Mouse (Mus musculus): Measurements from ENCODE around the gene Gm9944. TPM values are rescaled to one million over a fixed set of nuclear protein-coding genes. Genes with fewer than 3 reads are reported as not detected.

Gm9944 gene
- polyA plus RNA-seq, 2 experiments: not detected

DNA sequence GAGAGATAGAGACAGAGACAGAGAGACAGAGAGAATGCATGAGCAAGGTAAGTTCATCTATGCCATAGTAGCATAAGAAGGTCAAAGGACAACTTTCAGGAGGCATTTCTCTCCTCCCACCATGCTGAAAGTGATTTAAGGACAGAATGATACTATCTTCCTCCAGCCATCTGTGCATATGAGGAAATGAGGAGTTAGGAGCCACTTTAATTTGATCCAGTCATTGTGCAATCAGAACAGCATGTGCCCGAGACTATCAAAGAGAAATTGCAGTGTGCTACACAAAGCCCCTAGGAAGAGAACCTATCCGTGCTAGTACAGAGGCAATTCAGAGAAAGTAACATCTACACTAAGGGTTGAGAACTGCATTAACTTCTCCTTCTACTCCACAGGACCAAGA is 4.6 kb downstream of the Gm9944 start:
- Histone ChIP-seq H3K4me1 (replicated peaks; ENCODE audit: control insufficient read depth in 2 of 2, insufficient read depth in 2 of 2, low read length in 1 of 2) (no peaks in the 10 kb centered on the region), H3K27ac (no peak overlapping the region), H3K9ac (replicated peaks) (no peak overlapping the region), H3K36me3 (replicated peaks; ENCODE audit: control insufficient read depth, insufficient read depth, low read depth) (no peaks in the 10 kb centered on the region), H3K9me3 (ENCODE audit: control insufficient read depth, low read length) (no peaks in the 10 kb centered on the region), H3K4me3 (ENCODE audit: insufficient read depth in 1 of 2, low read depth in 2 of 2, low read length in 2 of 2) (no peak overlapping the region), H3K4me2 (ENCODE audit: low read depth) (no peak overlapping the region), H3K27me3 (ENCODE audit: control insufficient read depth, insufficient read depth, low read length) (no peaks in the 10 kb centered on the region)
- no peak for TF ChIP-seq CTCF (IDR thresholded peaks at IDR 0.05; ENCODE audit: low read depth)
- no peak for TF ChIP-seq EP300 (IDR thresholded peaks at IDR 0.05; ENCODE audit: low read depth)
- WGBS (ENCODE audit: insufficient replicate concordance): 39% methylated on average over 2 of the region's 2 CpGs
- no peak for DNase-seq (ENCODE audit: low read depth in 3 of 3, low spot score in 3 of 3)
- no peak for ATAC-seq (ENCODE audit: insufficient read depth)

DNA sequence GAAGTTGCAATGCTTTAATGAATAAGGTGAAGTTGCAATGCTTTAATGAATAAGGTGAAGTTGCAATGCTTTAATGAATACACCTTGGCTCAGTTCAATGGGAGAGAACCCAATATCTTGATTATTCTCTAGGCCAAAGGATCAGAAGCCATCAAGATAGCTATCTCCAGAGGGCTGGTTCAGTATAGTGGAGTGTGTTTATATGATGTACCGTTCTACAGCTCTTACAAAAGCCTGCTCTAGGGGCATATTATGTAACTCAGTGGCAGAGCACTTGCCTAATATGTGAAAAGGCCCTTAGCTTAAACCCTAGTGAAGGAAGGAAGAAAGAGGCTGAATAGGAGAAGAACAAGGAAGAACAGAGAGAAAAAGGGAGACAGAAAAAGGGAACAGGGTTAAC is 11.5 kb downstream of the Gm9944 start:
- WGBS (ENCODE audit: insufficient replicate concordance): 44% methylated on average over 1 of the region's 1 CpGs

DNA sequence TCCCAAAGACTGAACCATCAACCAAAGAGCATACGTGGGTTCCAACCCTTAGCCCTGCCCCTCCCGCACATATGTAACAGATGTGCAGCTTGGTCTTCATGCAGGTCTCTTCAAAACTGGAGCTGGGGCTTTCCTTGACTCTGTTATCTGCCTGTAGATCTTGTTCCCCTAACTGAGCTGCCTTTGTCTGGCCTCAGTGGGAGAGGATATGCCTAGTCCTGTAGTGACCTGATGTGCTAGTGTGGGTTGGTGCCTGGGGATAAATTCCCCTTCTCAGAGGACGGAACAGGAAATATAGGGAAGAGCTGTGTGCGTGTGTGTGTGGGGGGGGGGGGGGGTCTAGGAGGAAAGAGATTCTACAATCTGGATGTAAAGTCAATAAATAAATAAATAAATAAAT is 12.0 kb downstream of the Gm9944 start:
- Histone ChIP-seq H3K4me2 (ENCODE audit: low read depth) (no peak overlapping the region), H3K9me3 (ENCODE audit: control insufficient read depth, low read length) (no peaks in the 10 kb centered on the region), H3K4me3 (ENCODE audit: insufficient read depth in 1 of 2, low read depth in 2 of 2, low read length in 2 of 2) (no peak overlapping the region), H3K27ac (no peak overlapping the region), H3K27me3 (ENCODE audit: control insufficient read depth, insufficient read depth, low read length) (no peaks in the 10 kb centered on the region), H3K36me3 (replicated peaks; ENCODE audit: control insufficient read depth, insufficient read depth, low read depth) (no peaks in the 10 kb centered on the region), H3K9ac (replicated peaks) (no peak overlapping the region), H3K4me1 (replicated peaks; ENCODE audit: control insufficient read depth in 2 of 2, insufficient read depth in 2 of 2, low read length in 1 of 2) (no peaks in the 10 kb centered on the region)
- ATAC-seq (ENCODE audit: insufficient read depth) (no peak), DNase-seq (ENCODE audit: low read depth in 3 of 3, low spot score in 3 of 3) (no peak)
- no peak for TF ChIP-seq CTCF (IDR thresholded peaks at IDR 0.05; ENCODE audit: low read depth)
- TF ChIP-seq EP300 (IDR thresholded peaks at IDR 0.05; ENCODE audit: low read depth): no peak
- WGBS (ENCODE audit: insufficient replicate concordance): 61% methylated on average over 4 of the region's 4 CpGs

More for the DNA sequence above, 11.5 kb downstream of the Gm9944 start:
- no peaks in the 10 kb centered on the region for H3K9me3 ChIP-seq (ENCODE audit: control insufficient read depth, low read length)
- H3K4me2 ChIP-seq (ENCODE audit: low read depth): no peak overlapping the region
- H3K4me1 ChIP-seq (replicated peaks; ENCODE audit: control insufficient read depth in 2 of 2, insufficient read depth in 2 of 2, low read length in 1 of 2): no peaks in the 10 kb centered on the region
- ATAC-seq (ENCODE audit: insufficient read depth) (no peak), DNase-seq (ENCODE audit: low read depth in 3 of 3, low spot score in 3 of 3) (no peak)
- no peaks in the 10 kb centered on the region for H3K27me3 ChIP-seq (ENCODE audit: control insufficient read depth, insufficient read depth, low read length)
- no peak overlapping the region for H3K27ac ChIP-seq
- no peak overlapping the region for H3K4me3 ChIP-seq (ENCODE audit: insufficient read depth in 1 of 2, low read depth in 2 of 2, low read length in 2 of 2)
- TF ChIP-seq EP300 (IDR thresholded peaks at IDR 0.05; ENCODE audit: low read depth) (no peak), CTCF (IDR thresholded peaks at IDR 0.05; ENCODE audit: low read depth) (no peak)
- no peaks in the 10 kb centered on the region for H3K36me3 ChIP-seq (replicated peaks; ENCODE audit: control insufficient read depth, insufficient read depth, low read depth)
- no peak overlapping the region for H3K9ac ChIP-seq (replicated peaks)

DNA sequence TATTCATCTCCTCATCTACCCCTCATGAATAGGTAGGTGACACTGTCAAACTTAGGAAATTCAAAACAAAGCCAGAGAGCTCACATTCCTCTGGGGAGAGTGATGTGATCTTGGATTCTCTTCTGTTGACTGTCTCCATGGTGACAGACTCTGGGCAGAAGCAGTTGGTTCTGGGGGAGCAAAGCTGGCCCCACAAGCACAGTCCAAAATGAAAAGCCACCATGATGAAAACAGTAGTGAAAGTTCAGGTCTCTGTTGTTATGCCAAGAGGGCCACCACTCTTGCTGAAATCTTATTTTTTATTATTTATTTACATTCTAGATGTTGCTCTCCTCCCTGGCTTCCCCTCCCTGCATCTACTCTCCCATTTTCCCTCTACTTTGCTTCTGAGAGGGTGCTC is 14.4 kb downstream of the Gm9944 start, which contains the start of gene 1700012P22Rik:
Gene 1700012P22Rik (minus strand): TSS at position 101 of the 400 bp plus-strand sequence.
- DNase-seq (ENCODE audit: low read depth in 3 of 3, low spot score in 3 of 3): no peak
- TF ChIP-seq EP300 (IDR thresholded peaks at IDR 0.05; ENCODE audit: low read depth): no peak
- TF ChIP-seq CTCF (IDR thresholded peaks at IDR 0.05; ENCODE audit: low read depth): no peak
- Histone ChIP-seq H3K9ac (replicated peaks) (no peak within 1 kb of the TSS), H3K27ac (no peak within 1 kb of the TSS), H3K4me3 (ENCODE audit: insufficient read depth in 1 of 2, low read depth in 2 of 2, low read length in 2 of 2) (no peak within 1 kb of the TSS), H3K9me3 (ENCODE audit: control insufficient read depth, low read length) (no peaks in the 10 kb centered on the region), H3K4me1 (replicated peaks; ENCODE audit: control insufficient read depth in 2 of 2, insufficient read depth in 2 of 2, low read length in 1 of 2) (no peaks in the 10 kb centered on the region), H3K27me3 (ENCODE audit: control insufficient read depth, insufficient read depth, low read length) (no peaks in the 10 kb centered on the region), H3K4me2 (ENCODE audit: low read depth) (no peak within 1 kb of the TSS), H3K36me3 (replicated peaks; ENCODE audit: control insufficient read depth, insufficient read depth, low read depth) (no peaks in the 10 kb centered on the region)
- ATAC-seq (ENCODE audit: insufficient read depth): no peak

DNA sequence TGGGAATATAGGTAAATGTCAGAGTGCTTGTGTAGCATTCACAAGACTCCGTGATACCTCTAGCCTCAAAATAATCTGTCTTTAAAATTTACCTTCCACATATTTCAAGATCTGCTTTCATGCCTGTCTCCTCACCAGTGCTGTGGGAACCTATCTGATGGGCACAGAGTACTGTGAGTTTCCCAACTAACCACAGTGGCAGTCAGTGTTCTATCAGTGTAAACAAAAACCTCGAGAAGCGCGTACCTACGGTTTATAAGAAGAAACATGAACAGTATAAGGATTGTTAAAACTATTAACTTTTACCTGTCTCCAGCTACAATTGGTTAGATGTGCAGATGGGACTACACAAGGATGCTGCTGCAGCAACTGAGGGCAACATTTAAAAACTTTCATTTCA is 19.9 kb downstream of the Gm9944 start:
- ATAC-seq (ENCODE audit: insufficient read depth): no peak
- Histone ChIP-seq H3K4me2 (ENCODE audit: low read depth) (no peak overlapping the region), H3K9ac (replicated peaks) (no peak overlapping the region), H3K27me3 (ENCODE audit: control insufficient read depth, insufficient read depth, low read length) (no peaks in the 10 kb centered on the region), H3K4me3 (ENCODE audit: insufficient read depth in 1 of 2, low read depth in 2 of 2, low read length in 2 of 2) (no peak overlapping the region), H3K9me3 (ENCODE audit: control insufficient read depth, low read length) (no peaks in the 10 kb centered on the region), H3K4me1 (replicated peaks; ENCODE audit: control insufficient read depth in 2 of 2, insufficient read depth in 2 of 2, low read length in 1 of 2) (no peaks in the 10 kb centered on the region), H3K27ac (no peak overlapping the region), H3K36me3 (replicated peaks; ENCODE audit: control insufficient read depth, insufficient read depth, low read depth) (no peaks in the 10 kb centered on the region)
- no peak for DNase-seq (ENCODE audit: low read depth in 3 of 3, low spot score in 3 of 3)
- TF ChIP-seq CTCF (IDR thresholded peaks at IDR 0.05; ENCODE audit: low read depth) (no peak), EP300 (IDR thresholded peaks at IDR 0.05; ENCODE audit: low read depth) (no peak)
- WGBS (ENCODE audit: insufficient replicate concordance): 72% methylated on average over 5 of the region's 5 CpGs
